Mouse (Mus musculus): ENCODE results near the gene Pls1. TPM values are rescaled to one million over a fixed set of nuclear protein-coding genes. Genes with fewer than 3 reads are reported as not detected.

The Pls1 gene
- polyA plus RNA-seq, 1 experiment from 2014 or later: 10.7 TPM

GRCm38 (mm10) chr9:95834799-95835198, 10.3 kb downstream of the Pls1 start:
- Histone ChIP-seq H3K4me1 (0 out of 2 replicates have a peak, but pooled peaks cover 3% of the 10 kb centered on the region), H3K9ac (no peak overlapping the region), H3K4me2 (no peak overlapping the region), H3K9me3 (replicated peaks) (no peaks in the 10 kb centered on the region), H3K4me3 (no peak overlapping the region), H3K27ac (no peak overlapping the region), H3K27me3 (replicated peaks) (no peaks in the 10 kb centered on the region), H3K36me3 (no peaks in the 10 kb centered on the region)
- 25% methylated on average over 3 of the region's 3 CpGs for WGBS (ENCODE audit: insufficient replicate concordance)
- ATAC-seq: no peak

- Histone ChIP-seq H3K36me3 (no peaks in the 10 kb centered on the region), H3K4me3 (no peak overlapping the region), H3K27me3 (replicated peaks) (no peaks in the 10 kb centered on the region), H3K27ac (no peak overlapping the region), H3K4me1 (0 out of 2 replicates have a peak, but pooled peaks cover 3% of the 10 kb centered on the region), H3K9ac (no peak overlapping the region), H3K4me2 (no peak overlapping the region), H3K9me3 (replicated peaks) (no peaks in the 10 kb centered on the region)
- no peak for ATAC-seq
- 49% methylated on average over 3 of the region's 3 CpGs for WGBS (ENCODE audit: insufficient replicate concordance)
Observed at GRCm38 (mm10) chr9:95832758-95833157, 12.4 kb downstream of the Pls1 start.

- ATAC-seq: no peak
- Histone ChIP-seq H3K36me3 (no peaks in the 10 kb centered on the region), H3K9me3 (replicated peaks) (no peaks in the 10 kb centered on the region), H3K27ac (no peak overlapping the region), H3K4me2 (no peak overlapping the region), H3K27me3 (replicated peaks) (no peaks in the 10 kb centered on the region), H3K4me3 (no peak overlapping the region), H3K4me1 (no peaks in the 10 kb centered on the region), H3K9ac (no peak overlapping the region)
- WGBS (ENCODE audit: insufficient replicate concordance): 80% methylated on average over 5 of the region's 5 CpGs
Observed at GRCm38 (mm10) chr9:95827565-95827964, 17.5 kb downstream of the Pls1 start.

- ATAC-seq: no peak
- Histone ChIP-seq H3K4me3 (no peak overlapping the region), H3K4me2 (no peak overlapping the region), H3K9ac (no peak overlapping the region), H3K9me3 (replicated peaks) (no peaks in the 10 kb centered on the region), H3K36me3 (no peaks in the 10 kb centered on the region), H3K27me3 (replicated peaks) (no peaks in the 10 kb centered on the region), H3K4me1 (no peaks in the 10 kb centered on the region), H3K27ac (no peak overlapping the region)
- WGBS (ENCODE audit: insufficient replicate concordance): 66% methylated on average over 7 of the region's 7 CpGs
Observed at GRCm38 (mm10) chr9:95822531-95822930, 22.6 kb downstream of the Pls1 start.

GRCm38 (mm10) chr9:95815706-95816105, 29.4 kb downstream of the Pls1 start:
- no peak overlapping the region for H3K9ac ChIP-seq
- no peaks in the 10 kb centered on the region for H3K27me3 ChIP-seq (replicated peaks)
- no peaks in the 10 kb centered on the region for H3K36me3 ChIP-seq
- 76% methylated on average over 4 of the region's 4 CpGs for WGBS (ENCODE audit: insufficient replicate concordance)
- H3K4me1 ChIP-seq: no peaks in the 10 kb centered on the region
- H3K4me2 ChIP-seq: no peak overlapping the region
- no peak overlapping the region for H3K27ac ChIP-seq
- no peak for ATAC-seq
- no peaks in the 10 kb centered on the region for H3K9me3 ChIP-seq (replicated peaks)
- no peak overlapping the region for H3K4me3 ChIP-seq

- Histone ChIP-seq H3K9ac (no peak overlapping the region), H3K27ac (no peak overlapping the region), H3K27me3 (replicated peaks) (no peaks in the 10 kb centered on the region), H3K9me3 (replicated peaks) (no peaks in the 10 kb centered on the region), H3K4me2 (no peak overlapping the region), H3K4me1 (no peaks in the 10 kb centered on the region), H3K36me3 (no peaks in the 10 kb centered on the region), H3K4me3 (no peak overlapping the region)
- 62% methylated on average over 11 of the region's 11 CpGs for WGBS (ENCODE audit: insufficient replicate concordance)
- ATAC-seq: no peak
Observed at GRCm38 (mm10) chr9:95815015-95815673, 30.0 kb downstream of the Pls1 start.

- Histone ChIP-seq H3K27me3 (replicated peaks) (no peaks in the 10 kb centered on the region), H3K9me3 (replicated peaks) (no peaks in the 10 kb centered on the region), H3K4me2 (no peak overlapping the region), H3K4me3 (no peak overlapping the region), H3K4me1 (no peaks in the 10 kb centered on the region), H3K27ac (no peak overlapping the region), H3K9ac (no peak overlapping the region), H3K36me3 (no peaks in the 10 kb centered on the region)
- ATAC-seq: no peak
- 80% methylated on average over 20 of the region's 20 CpGs for WGBS (ENCODE audit: insufficient replicate concordance)
Observed at GRCm38 (mm10) chr9:95813721-95814531, 31.2 kb downstream of the Pls1 start.

GRCm38 (mm10) chr9:95811817-95812216, 33.3 kb downstream of the Pls1 start:
- Histone ChIP-seq H3K4me3 (no peak overlapping the region), H3K27ac (no peak overlapping the region), H3K4me2 (no peak overlapping the region), H3K4me1 (no peaks in the 10 kb centered on the region), H3K9ac (no peak overlapping the region), H3K36me3 (no peaks in the 10 kb centered on the region), H3K9me3 (replicated peaks) (no peaks in the 10 kb centered on the region), H3K27me3 (replicated peaks) (no peaks in the 10 kb centered on the region)
- 87% methylated on average over 4 of the region's 4 CpGs for WGBS (ENCODE audit: insufficient replicate concordance)
- no peak for ATAC-seq

GRCm38 (mm10) chr9:95809596-95809995, 35.5 kb downstream of the Pls1 start:
- Histone ChIP-seq H3K4me2 (no peak overlapping the region), H3K4me3 (no peak overlapping the region), H3K9me3 (replicated peaks) (no peaks in the 10 kb centered on the region), H3K9ac (no peak overlapping the region), H3K36me3 (no peaks in the 10 kb centered on the region), H3K4me1 (no peaks in the 10 kb centered on the region), H3K27ac (no peak overlapping the region), H3K27me3 (replicated peaks) (no peaks in the 10 kb centered on the region)
- 72% methylated on average over 4 of the region's 4 CpGs for WGBS (ENCODE audit: insufficient replicate concordance)
- ATAC-seq: no peak

GRCm38 (mm10) chr9:95805449-95805848, 39.7 kb downstream of the Pls1 start:
- Histone ChIP-seq H3K27ac (no peak overlapping the region), H3K36me3 (no peaks in the 10 kb centered on the region), H3K9ac (no peak overlapping the region), H3K4me2 (no peak overlapping the region), H3K4me3 (no peak overlapping the region), H3K9me3 (replicated peaks) (no peaks in the 10 kb centered on the region), H3K27me3 (replicated peaks) (no peaks in the 10 kb centered on the region), H3K4me1 (peaks cover 8% of the 10 kb centered on the region; the same call in 1 of the 2 replicates)
- WGBS (ENCODE audit: insufficient replicate concordance): 60% methylated on average over 12 of the region's 12 CpGs
- no peak for ATAC-seq

- H3K36me3 ChIP-seq: no peaks in the 10 kb centered on the region
- no peaks in the 10 kb centered on the region for H3K9me3 ChIP-seq (replicated peaks)
- no peak overlapping the region for H3K9ac ChIP-seq
- peak; percentile 48; the same call in 1 of the 2 replicates for ATAC-seq
- WGBS (ENCODE audit: insufficient replicate concordance): 33% methylated on average over 3 of the region's 3 CpGs
- peak overlapping the region; percentile 30; the same call in 1 of the 2 replicates for H3K27ac ChIP-seq
- H3K4me1 ChIP-seq: peaks cover 8% of the 10 kb centered on the region; the same call in 1 of the 2 replicates
- H3K4me3 ChIP-seq: no peak overlapping the region
- H3K27me3 ChIP-seq (replicated peaks): no peaks in the 10 kb centered on the region
- H3K4me2 ChIP-seq: no peak overlapping the region
Observed at GRCm38 (mm10) chr9:95803783-95804182, 41.3 kb downstream of the Pls1 start.
